Mouse (Mus musculus) E14TG2a.4 (cell line): Measurements from ENCODE around the gene Tmem199.

ENCODE experiments used
- H3K27me3 ChIP-seq: 2 replicates; pipeline ENCODE4 v1.6.1; 2014; ENCODE audit warnings: low read length, control low read depth; ENCODE audit not compliant: insufficient read depth
- H3K36me3 ChIP-seq: 2 replicates; pipeline ENCODE4 v1.6.1; 2014; ENCODE audit warnings: low read length, control low read depth; ENCODE audit not compliant: insufficient read depth
- H3K4me1 ChIP-seq: replicated peaks from 2 replicates; pipeline ENCODE4 v1.6.1; 2014; ENCODE audit warnings: low read depth, low read length, control low read depth
- H3K4me3 ChIP-seq: replicated peaks from 2 replicates; pipeline ENCODE4 v1.5.1; 2014; ENCODE audit warnings: mild to moderate bottlenecking, low read length
- H3K9me3 ChIP-seq: 2 replicates; pipeline ENCODE4 v1.6.1; 2014; ENCODE audit warnings: low read length, control low read depth
- CTCF ChIP-seq: conservative IDR thresholded peaks from 2 replicates; pipeline ENCODE4 v1.5.1; 2014; ENCODE audit warnings: low read length
- NANOG ChIP-seq: IDR thresholded peaks from 2 replicates; pipeline ENCODE4 v1.6.1; 2014; ENCODE audit warnings: borderline replicate concordance, low read length, mixed read lengths
- POU5F1 ChIP-seq: IDR thresholded peaks from 2 replicates; pipeline ENCODE4 v1.6.1; 2014; ENCODE audit warnings: low read length, borderline replicate concordance

The Tmem199 gene

DNA sequence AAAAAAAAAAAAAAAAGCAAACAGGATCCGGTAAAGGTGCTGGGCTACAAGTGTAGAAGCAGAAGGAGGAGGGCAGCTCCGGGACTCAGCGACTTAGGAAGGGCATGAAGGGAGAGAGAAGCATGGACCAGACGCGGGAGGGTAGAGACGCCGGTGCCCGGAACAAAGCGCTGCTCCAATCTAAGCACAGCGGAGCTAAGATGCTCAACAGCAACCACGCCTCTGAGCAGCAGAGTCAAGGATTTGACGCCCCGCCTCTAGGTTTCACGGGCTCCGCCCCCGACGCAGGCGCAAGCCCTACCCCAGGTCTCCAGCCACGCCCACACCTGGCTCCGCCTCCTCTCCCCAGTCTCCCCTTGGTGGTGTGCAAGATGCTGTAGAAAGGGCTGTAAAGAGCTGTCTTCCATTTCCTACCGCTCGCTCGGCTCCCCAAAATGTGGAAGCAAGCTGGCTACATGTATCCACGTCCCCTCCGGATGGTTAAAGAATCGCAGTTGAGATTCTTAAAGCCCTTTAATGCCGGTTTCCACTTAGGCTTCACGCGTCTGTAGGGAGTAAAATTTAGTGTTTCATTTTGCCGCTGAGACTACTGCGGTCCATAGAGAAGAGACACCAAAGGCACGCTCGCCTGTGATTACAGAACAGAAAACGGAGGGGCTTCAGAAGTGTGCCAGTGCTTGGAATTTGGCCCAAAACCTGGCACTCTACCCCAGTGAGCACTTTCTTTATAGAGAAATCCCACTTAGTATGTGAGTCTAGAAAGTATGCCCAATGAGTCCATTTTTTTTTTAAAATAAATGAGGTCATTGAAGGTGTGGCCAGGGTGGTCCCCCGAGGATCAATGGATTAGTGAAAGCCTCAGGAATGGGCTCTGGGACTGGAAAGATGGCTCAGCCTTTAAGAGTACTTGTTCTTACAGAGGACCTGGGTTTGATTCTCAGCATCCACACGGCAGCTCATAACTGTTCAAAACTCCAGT, 14.1 kb downstream of the Tmem199 start, which contains the start of gene Sarm1:
Gene Sarm1 (minus strand): TSS at position 211 of the 979 bp plus-strand sequence.
- Histone ChIP-seq H3K4me3 (peak within 1 kb of the TSS; percentile 85), H3K27me3 (peaks cover 73% of the 10 kb centered on the region), H3K9me3 (no peaks in the 10 kb centered on the region), H3K36me3 (no peaks in the 10 kb centered on the region), H3K4me1 (peaks cover 36% of the 10 kb centered on the region)
- TF ChIP-seq POU5F1 (no peak), CTCF (no peak), NANOG (no peak)

DNA sequence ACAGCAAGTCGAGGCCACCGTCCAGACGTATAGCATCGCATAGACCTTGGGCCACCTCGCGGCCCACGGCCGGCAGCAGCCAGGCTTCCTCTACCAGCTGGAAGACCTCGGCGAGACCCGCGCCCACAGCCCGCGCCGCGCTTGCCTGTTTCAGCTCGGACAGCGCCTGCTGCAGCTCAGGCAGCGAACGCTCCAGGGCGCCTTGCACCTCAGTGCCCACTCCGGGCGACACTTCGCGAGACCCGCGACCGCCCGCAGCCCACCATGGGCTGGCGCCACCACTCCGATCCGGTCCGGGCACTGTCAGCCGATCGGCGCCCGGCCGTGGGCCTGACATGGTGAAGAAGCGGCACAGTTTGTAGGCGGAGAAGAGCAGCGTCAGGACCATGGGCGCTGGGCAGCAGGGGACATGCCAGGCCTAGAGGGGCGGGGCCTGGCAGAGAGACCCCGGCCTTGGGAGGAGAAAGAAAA, 14.9 kb downstream of the Tmem199 start:
- Histone ChIP-seq H3K9me3 (no peaks in the 10 kb centered on the region), H3K36me3 (no peaks in the 10 kb centered on the region), H3K4me3 (peak overlapping the region; percentile 85), H3K27me3 (peaks cover 76% of the 10 kb centered on the region), H3K4me1 (peaks cover 31% of the 10 kb centered on the region)
- TF ChIP-seq POU5F1, result no peak
- TF ChIP-seq NANOG, result no peak
- TF ChIP-seq CTCF, result no peak

DNA sequence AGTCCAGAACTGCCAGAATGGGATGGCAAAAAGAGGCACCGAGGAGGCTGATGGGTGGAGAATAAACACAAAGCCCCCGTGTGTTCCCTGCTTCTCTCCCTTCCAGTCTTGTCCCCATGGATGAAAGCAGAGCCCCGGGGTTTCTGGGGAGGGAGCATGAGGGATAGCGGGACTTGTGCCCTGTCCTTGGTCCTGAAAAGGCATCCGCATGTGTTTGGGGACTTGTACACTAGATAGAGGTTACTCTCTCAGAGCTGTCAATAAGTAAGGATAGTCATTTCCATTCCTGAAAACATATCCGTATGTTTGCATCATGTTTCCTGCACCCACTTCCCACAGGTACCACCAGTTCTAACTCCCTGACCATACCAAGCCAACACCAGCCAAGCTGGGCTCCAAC, 16.1 kb downstream of the Tmem199 start:
- Histone ChIP-seq H3K27me3 (peaks cover 77% of the 10 kb centered on the region), H3K9me3 (no peaks in the 10 kb centered on the region), H3K4me1 (peaks cover 29% of the 10 kb centered on the region), H3K36me3 (no peaks in the 10 kb centered on the region), H3K4me3 (no peak overlapping the region)
- TF ChIP-seq POU5F1 (no peak), CTCF (no peak), NANOG (no peak)

DNA sequence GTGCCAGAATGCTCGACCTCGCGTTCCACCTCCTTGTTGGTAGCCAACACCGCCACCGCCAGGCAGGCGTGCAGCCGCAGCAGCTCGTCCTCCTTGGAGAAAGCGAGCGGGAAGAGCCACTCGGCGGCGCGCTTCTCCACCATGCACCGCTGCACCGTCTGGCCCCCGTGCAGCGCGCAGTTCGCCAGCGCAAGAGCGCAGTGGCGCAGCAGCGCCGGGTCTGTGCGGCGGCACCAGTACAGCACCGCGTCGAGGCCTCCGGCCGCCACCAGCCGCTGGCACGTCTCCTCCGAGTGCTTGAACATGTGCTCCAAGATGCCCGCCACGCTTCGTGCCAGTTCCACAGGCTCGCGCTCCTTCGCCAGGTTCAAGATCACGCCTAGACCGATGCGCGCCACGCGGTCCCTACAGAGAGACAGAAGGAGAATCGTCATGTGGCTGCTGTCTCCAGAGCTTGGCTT, 21.2 kb downstream of the Tmem199 start:
- H3K27me3 ChIP-seq, result peaks cover 87% of the 10 kb centered on the region
- H3K36me3 ChIP-seq, result no peaks in the 10 kb centered on the region
- peaks cover 25% of the 10 kb centered on the region for H3K4me1 ChIP-seq
- TF ChIP-seq POU5F1 (no peak), CTCF (no peak)
- no peaks in the 10 kb centered on the region for H3K9me3 ChIP-seq
- H3K4me3 ChIP-seq, result peak overlapping the region; percentile 74

DNA sequence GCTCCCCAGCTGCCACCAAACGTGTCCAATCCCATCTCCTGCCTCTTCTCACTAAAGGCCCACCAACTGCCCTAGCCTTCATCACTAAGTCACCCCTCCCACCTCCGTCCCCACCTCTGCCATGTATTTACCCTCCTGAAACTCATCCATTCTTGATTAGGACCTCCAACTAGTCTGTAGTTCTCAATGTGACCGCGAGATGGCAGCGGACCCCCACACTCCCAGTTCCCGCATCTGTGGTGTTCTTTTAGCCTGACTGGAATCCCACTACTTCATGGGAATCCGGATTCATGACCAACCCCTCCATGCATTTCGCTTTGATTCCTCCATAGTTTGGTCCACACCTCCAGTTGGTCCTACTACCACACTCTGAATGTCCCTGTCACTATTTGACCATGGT, 23.8 kb downstream of the Tmem199 start:
- TF ChIP-seq CTCF (peak; percentile 84), NANOG (no peak)
- no peaks in the 10 kb centered on the region for H3K36me3 ChIP-seq
- peak overlapping the region; percentile 74 for H3K4me3 ChIP-seq
- H3K9me3 ChIP-seq, result no peaks in the 10 kb centered on the region
- H3K27me3 ChIP-seq, result peaks cover 86% of the 10 kb centered on the region
- peaks cover 33% of the 10 kb centered on the region for H3K4me1 ChIP-seq

DNA sequence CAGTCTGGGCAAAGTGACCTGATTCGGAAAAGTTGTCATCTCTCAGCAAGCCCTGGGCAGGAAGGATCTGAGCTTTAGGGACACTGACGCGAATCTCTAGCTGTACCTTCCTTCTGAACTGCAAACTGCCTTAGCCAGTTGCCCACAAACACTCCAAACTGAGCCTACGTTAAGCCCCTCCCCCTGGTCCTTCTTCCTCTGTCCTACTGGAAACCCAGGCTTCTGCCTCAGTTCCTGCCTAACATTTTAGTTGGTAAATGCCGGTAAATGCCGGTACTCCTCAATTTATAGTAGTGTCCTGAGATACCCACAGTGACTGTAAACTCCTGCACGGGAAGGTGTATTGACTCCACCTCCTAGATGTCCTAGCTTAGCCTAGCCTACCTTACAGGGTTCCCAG, 28.3 kb downstream of the Tmem199 start:
- TF ChIP-seq POU5F1, result no peak
- TF ChIP-seq NANOG, result no peak
- TF ChIP-seq CTCF, result no peak
- Histone ChIP-seq H3K9me3 (no peaks in the 10 kb centered on the region), H3K4me1 (peaks cover 30% of the 10 kb centered on the region)

DNA sequence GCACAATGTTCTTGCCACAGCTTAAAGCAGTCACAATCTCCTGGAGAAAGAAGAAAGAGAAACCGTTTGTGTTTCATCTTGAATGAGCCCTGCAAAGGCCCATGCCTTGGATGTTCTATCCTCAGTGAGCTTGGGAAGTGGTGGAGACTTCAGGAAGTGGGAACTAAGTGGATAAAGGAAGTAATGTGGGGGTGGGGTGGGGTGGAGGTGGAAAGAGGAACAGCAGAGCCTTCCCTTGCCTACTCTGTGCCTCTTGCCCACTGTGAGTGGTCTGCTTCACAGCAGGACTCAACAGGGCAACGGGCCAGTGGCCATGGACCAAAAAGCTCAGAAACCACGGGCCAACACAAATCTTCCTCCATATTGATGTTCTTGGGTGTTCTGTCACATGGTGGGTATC, 36.7 kb downstream of the Tmem199 start:
- TF ChIP-seq NANOG, result no peak
- TF ChIP-seq POU5F1, result no peak
- TF ChIP-seq CTCF, result no peak
- peaks cover 13% of the 10 kb centered on the region for H3K4me1 ChIP-seq

More for the DNA sequence above, 28.3 kb downstream of the Tmem199 start:
- Histone ChIP-seq H3K27me3 (peaks cover 52% of the 10 kb centered on the region), H3K4me3 (peak overlapping the region; percentile 78), H3K36me3 (no peaks in the 10 kb centered on the region)

DNA sequence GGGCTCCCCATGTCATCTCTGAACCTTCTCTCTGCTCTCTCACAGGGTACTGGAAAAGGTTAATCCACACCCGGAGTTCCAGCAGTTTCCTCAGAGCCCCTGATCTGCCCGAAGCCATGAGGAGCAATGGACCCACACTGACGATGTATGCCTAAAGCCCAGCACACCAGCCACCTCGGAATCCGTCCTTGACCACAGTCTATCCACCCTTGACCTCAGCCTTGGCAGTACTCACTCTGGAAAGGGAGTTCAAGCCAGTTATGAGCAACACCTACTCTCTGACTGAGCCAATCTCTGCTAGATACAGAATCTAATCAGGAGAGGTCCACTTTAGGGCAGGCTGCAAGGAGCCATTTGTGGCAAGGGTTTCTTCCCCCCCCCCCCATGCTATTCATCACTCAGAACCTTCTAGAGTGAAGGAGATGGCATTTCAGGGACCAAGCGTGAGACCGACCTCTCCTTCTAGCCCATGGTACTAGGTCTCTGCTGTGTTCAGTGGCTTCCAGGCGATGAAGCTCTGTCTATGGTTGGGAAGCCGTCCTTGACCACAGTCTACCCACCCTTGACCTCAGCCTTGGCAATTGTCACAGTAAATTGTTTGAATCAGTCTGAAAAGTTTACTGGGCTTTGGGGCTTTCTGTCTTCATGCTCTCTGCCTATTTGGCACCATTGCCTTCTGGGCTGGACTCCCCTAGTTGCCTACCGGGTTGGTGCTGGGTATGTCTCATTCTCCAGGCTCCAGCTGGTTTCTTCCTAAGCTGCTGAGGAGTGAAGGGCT, 40.5 kb downstream of the Tmem199 start:
- no peak overlapping the region for H3K4me3 ChIP-seq
- H3K9me3 ChIP-seq, result no peaks in the 10 kb centered on the region
- TF ChIP-seq CTCF, result no peak
- peaks cover 36% of the 10 kb centered on the region for H3K36me3 ChIP-seq
- H3K4me1 ChIP-seq, result peaks cover 14% of the 10 kb centered on the region
- no peaks in the 10 kb centered on the region for H3K27me3 ChIP-seq

More for the DNA sequence above, 36.7 kb downstream of the Tmem199 start:
- Histone ChIP-seq H3K36me3 (peaks cover 18% of the 10 kb centered on the region), H3K27me3 (no peaks in the 10 kb centered on the region), H3K9me3 (no peaks in the 10 kb centered on the region), H3K4me3 (no peak overlapping the region)
